Mouse (Mus musculus): ENCODE measurements around the gene Mknk1. TPM values are rescaled to one million over a fixed set of nuclear protein-coding genes. Genes with fewer than 3 reads are reported as not detected.

Gene Mknk1
- polyA plus RNA-seq (2017; shearing (Covaris generic)) = 79.2 TPM

GRCm38 (mm10) chr4:115838696-115839641 lies at the start of gene Mknk1:
Mknk1 (plus strand) TSS chr4:115839198.

GRCm38 (mm10) chr4:115827888-115828571 lies 11.0 kb upstream of the Mknk1 start, which contains the start of gene Mob3c:
Mob3c (plus strand) TSS chr4:115828092.

GRCm38 (mm10) chr4:115884022-115884421 lies 45.0 kb downstream of the Mknk1 start, which contains the start of gene Kncn:
Kncn (plus strand) TSS chr4:115884400.

GRCm38 (mm10) chr4:115890553-115890952 lies 51.6 kb downstream of the Mknk1 start, which contains the start of gene 6430628N08Rik:
6430628N08Rik (plus strand) TSS chr4:115890665.

Other genes with a start within 250 kb of the Mknk1 start
- not detected for gene Cyp4a32, start 238.2 kb upstream of the Mknk1 start, polyA plus RNA-seq (2017; shearing (Covaris generic))
- gene Cyp4b1, start 191.5 kb upstream of the Mknk1 start, polyA plus RNA-seq (2017; shearing (Covaris generic)) = not detected
- 72.9 TPM for gene Efcab14, start 101.5 kb upstream of the Mknk1 start, polyA plus RNA-seq (2017; shearing (Covaris generic))
- gene Tex38, start 58.2 kb upstream of the Mknk1 start, polyA plus RNA-seq (2017; shearing (Covaris generic)) = not detected
- 35.7 TPM for gene Atpaf1, start 54.4 kb upstream of the Mknk1 start, polyA plus RNA-seq (2017; shearing (Covaris generic))
- 27.9 TPM for gene Mob3c, start 11.1 kb upstream of the Mknk1 start, polyA plus RNA-seq (2017; shearing (Covaris generic))
- not detected for gene Kncn, start 45.2 kb downstream of the Mknk1 start, polyA plus RNA-seq (2017; shearing (Covaris generic))
- not detected for gene 6430628N08Rik, start 51.5 kb downstream of the Mknk1 start, polyA plus RNA-seq (2017; shearing (Covaris generic))
- gene Dmbx1, start 100.7 kb downstream of the Mknk1 start, polyA plus RNA-seq (2017; shearing (Covaris generic)) = not detected
- gene Faah, start 178.7 kb downstream of the Mknk1 start, polyA plus RNA-seq (2017; shearing (Covaris generic)) = 147 TPM
- gene Nsun4, start 214.7 kb downstream of the Mknk1 start, polyA plus RNA-seq (2017; shearing (Covaris generic)) = 35.6 TPM
- 446 TPM for gene Uqcrh, start 235.9 kb downstream of the Mknk1 start, polyA plus RNA-seq (2017; shearing (Covaris generic))
- gene Lrrc41, start 236.1 kb downstream of the Mknk1 start, polyA plus RNA-seq (2017; shearing (Covaris generic)) = 49.2 TPM